Mouse (Mus musculus): ENCODE results near the gene Tars2.
"Not testable (repeated sequence)": the region's sequence is repeated elsewhere in the genome, so short reads cannot be mapped to it uniquely, and the experiment has no call there.

The Tars2 gene

DNA sequence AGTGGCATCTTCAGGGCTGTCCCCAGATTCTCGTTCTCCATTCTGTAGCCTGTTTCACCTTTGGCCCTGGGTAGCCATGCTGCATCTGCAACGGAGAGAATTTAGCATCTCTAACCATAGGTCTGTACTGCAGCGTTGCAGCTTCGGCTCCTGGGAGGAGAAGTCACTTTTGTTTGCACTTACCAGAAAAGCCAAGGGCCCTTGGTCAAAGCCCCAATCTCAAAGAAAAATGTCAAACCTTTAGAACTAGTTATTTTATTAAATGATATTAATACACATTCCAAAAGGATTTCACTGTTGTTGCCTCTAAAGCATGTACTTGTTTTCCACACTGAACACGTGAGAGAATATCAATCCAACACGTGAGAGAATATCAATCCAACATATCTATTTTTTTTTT lies at the start of gene Tars2:
Tars2 (minus strand) TSS at position 101 of the 400 bp plus-strand sequence.
- no peak for ATAC-seq (ENCODE audit: insufficient number of reproducible peaks, low FRiP score, low TSS enrichment)

- ATAC-seq (ENCODE audit: insufficient number of reproducible peaks, low FRiP score, low TSS enrichment): no peak
Measured at GRCm38 (mm10) chr3:95808384-95808783, 48.4 kb upstream of the Tars2 start.

DNA sequence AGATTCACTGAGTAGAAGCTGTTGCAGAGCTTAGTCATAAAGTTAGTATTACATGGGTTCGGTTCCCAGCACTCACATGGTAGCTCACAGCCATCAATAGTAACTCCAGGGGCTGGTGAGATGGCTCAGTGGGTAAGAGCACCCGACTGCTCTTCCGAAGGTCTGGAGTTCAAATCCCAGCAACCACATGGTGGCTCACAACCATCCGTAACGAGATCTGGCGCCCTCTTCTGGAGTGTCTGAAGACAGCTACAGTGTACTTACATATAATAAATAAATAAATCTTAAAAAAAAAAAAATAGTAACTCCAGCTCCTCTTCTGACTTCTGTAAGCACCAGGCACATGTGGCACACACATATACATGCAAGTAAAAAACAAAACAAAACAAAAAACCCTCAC lies 47.6 kb upstream of the Tars2 start:
- ATAC-seq (ENCODE audit: insufficient number of reproducible peaks, low FRiP score, low TSS enrichment): not testable (repeated sequence)

DNA sequence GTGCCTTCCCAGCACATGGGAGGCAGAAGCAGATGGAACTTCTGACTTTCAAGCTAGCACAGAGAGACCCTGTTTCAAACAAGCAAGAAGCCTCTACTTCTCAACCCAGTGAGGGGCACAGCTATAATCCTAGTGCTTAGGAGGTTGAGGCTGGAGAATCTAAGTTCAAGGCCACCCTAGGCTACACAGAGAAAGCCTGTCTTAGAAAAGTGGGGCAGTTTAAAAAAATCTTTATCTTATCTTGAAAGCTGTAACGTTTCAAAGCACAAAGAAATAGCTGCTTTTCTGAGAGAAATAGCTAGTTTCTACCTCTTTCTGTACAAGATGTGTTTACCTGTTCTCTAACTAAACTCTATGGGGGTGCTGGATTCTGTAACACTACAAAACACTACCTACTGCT lies 46.7 kb upstream of the Tars2 start:
- no peak for ATAC-seq (ENCODE audit: insufficient number of reproducible peaks, low FRiP score, low TSS enrichment)

- no peak for ATAC-seq (ENCODE audit: insufficient number of reproducible peaks, low FRiP score, low TSS enrichment)
Measured at GRCm38 (mm10) chr3:95803851-95804250, 43.8 kb upstream of the Tars2 start.

DNA sequence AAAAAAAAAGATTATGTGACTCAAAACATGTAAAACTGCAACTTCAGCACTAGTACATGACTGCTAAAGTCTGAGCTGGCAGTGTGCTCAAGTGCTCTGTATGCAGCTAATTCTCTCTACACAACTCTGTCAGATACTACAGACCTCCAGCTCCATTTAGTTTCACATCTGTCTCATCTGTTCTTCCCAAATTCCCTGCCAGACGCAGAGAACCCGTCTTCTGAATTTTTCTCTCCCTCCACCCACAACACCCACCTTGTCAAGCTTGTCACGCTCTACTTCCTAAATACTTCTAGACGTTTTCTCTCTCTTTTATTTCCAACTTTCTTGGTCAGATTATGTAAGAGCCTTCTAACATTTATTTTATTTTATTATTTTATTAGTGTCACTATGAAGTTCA lies 38.8 kb upstream of the Tars2 start:
- ATAC-seq (ENCODE audit: insufficient number of reproducible peaks, low FRiP score, low TSS enrichment): no peak

GRCm38 (mm10) chr3:95794299-95794698 lies 34.3 kb upstream of the Tars2 start:
- no peak for ATAC-seq (ENCODE audit: insufficient number of reproducible peaks, low FRiP score, low TSS enrichment)

- ATAC-seq (ENCODE audit: insufficient number of reproducible peaks, low FRiP score, low TSS enrichment): no peak
Measured at GRCm38 (mm10) chr3:95793662-95794061, 33.7 kb upstream of the Tars2 start.

- ATAC-seq (ENCODE audit: insufficient number of reproducible peaks, low FRiP score, low TSS enrichment): no peak
Measured at GRCm38 (mm10) chr3:95785501-95785900, 25.5 kb upstream of the Tars2 start.

- ATAC-seq (ENCODE audit: insufficient number of reproducible peaks, low FRiP score, low TSS enrichment): no peak
Measured at GRCm38 (mm10) chr3:95771985-95772384, 12.0 kb upstream of the Tars2 start.

DNA sequence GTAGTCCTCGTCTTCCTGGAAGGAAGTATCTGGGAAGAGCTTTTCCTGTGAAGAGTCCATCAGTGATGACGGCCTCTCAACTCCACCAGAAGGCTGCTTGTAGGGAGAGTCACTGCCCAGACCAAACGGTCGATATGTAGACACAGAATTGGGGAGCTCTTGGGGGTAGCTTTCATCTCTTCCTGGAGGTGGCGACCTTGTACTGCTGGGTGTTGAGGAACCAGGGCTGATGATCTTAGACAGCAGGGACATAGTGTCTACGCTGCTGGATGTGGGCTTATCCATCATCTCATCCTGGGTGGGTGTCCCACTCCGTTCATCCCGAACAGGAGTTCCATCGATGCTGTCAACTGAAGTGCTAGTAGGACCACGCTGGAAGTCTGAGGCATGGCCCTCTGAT lies 5.5 kb upstream of the Tars2 start:
- no peak for ATAC-seq (ENCODE audit: insufficient number of reproducible peaks, low FRiP score, low TSS enrichment)

- no peak for ATAC-seq (ENCODE audit: insufficient number of reproducible peaks, low FRiP score, low TSS enrichment)
Measured at GRCm38 (mm10) chr3:95763811-95764210, 3.8 kb upstream of the Tars2 start.

GRCm38 (mm10) chr3:95762961-95763360 lies 3.0 kb upstream of the Tars2 start:
- no peak for ATAC-seq (ENCODE audit: insufficient number of reproducible peaks, low FRiP score, low TSS enrichment)

GRCm38 (mm10) chr3:95761771-95762170 lies 1.8 kb upstream of the Tars2 start:
- ATAC-seq (ENCODE audit: insufficient number of reproducible peaks, low FRiP score, low TSS enrichment): no peak

DNA sequence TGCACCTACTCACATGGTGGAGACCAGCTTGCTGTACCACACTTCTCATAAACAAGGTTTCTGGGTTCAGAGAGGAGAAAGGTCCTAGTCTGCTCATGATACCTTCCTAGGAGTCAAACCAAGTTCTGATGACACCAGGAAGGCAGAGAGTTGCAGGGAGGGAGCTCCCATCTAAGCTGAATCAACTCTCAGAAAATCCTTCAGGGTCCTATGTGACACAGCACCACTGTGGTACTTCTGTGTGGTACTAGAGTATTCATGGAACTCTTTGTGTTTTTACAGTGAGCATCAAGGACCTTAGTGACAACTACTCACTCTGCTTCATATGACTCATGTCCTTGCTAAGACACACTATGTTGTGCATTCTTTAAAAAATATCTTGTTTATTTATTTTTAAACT lies 650 bp upstream of the Tars2 start:
- no peak for ATAC-seq (ENCODE audit: insufficient number of reproducible peaks, low FRiP score, low TSS enrichment)

DNA sequence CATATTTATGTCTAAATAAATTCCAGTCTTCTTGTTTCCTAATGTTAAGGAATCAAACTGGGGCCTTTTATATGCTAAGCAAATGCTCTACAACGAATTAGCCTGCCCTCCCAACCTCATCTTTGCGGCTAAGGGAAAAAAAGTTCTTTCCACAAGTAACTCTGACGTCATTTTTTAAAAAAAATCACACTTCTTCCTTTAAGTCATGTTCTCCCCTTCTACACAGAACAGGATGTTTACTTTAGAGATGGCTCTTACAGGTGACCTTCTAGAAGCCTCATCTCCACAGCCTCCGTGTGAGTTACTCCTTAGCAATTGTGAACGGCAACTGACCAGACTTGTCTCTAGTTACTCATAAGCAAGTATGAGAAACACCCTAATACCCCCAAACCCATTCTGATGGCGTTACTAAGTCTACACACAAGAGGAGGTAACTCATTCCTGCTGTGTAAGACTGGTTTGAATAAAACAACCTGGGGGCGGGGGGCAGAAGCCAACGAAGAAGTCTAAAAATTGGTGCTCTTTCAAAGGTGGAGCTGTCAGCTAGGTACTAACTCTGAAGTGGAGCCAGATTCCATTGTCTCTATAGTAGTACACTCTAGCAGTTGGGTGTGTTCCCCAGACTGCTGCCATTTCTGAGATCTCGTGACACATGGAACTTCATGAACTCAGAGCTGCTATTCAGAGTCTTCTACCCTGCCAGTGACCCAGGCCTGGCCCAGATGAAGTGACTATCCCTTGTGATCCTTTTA lies 1.4 kb downstream of the Tars2 start:
- ATAC-seq (ENCODE audit: insufficient number of reproducible peaks, low FRiP score, low TSS enrichment): no peak

GRCm38 (mm10) chr3:95756808-95757207 lies 3.2 kb downstream of the Tars2 start:
- no peak for ATAC-seq (ENCODE audit: insufficient number of reproducible peaks, low FRiP score, low TSS enrichment)

DNA sequence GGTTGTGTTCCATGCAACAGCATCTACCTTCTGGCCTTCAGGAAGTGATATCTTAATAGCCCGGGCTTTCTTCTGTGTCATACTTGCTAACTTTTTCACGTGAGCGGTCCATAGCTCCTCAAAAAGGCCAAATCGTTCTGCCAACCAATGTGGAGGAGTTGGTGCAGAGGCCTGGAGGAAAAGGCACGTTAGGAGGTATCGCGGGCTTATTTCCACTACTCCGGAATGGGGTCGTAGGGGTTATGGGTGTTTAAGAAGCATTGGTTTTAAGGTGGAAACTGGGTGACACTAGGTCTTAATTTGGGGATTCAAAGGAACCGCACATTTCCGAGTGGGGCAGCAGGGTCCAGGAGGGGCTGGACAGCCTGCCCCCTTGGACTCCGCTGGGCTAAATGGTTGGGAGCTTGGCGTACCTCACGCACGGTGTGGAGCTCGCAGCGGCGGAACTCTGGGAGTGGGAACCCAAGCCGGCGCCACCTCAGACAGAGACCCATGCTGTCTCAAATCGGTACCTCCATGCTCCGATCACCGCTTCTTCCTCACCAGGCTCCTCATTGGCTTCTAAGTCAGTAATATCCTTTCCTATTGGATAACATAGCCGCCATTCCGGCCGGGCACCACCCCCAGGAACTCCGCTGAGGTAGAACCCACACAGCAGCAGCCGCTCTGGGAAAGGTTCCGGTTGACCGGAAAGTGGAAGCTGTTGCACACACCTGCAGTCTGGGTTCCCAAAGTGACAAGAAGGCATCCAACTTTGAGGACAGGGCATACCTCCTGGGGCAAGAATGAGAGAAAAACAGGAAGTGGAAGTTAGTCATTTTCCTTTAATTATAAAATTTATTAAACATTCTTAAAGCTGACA lies 5.4 kb downstream of the Tars2 start:
- peak; percentile 100 for ATAC-seq (ENCODE audit: insufficient number of reproducible peaks, low FRiP score, low TSS enrichment)

- no peak for ATAC-seq (ENCODE audit: insufficient number of reproducible peaks, low FRiP score, low TSS enrichment)
Measured at GRCm38 (mm10) chr3:95752935-95753334, 7.1 kb downstream of the Tars2 start.

DNA sequence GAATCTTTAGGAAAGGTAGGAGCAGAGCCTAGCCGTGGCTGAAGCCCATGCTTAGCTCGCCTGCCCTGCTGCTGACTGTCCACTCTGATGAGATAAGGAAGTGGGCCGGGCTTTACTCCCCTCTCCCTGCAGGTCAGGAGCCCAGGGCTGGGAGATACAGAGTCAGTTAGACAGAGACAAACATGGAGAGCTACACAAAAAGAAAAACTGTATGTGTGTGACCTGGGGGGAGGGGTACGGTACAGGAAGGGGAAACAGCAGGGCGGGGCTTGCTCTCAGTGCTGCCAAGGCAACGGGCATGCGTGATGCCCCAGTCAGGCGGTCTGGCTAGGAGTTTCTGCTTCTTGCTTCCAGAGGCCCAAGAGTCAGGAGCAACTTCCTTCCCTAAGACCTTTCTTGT lies 19.6 kb downstream of the Tars2 start:
- no peak for ATAC-seq (ENCODE audit: insufficient number of reproducible peaks, low FRiP score, low TSS enrichment)

GRCm38 (mm10) chr3:95739353-95740104 lies 20.5 kb downstream of the Tars2 start, which contains the start of gene Ecm1:
TSS of gene Ecm1 (minus strand) at chr3:95739569.
- no peak for ATAC-seq (ENCODE audit: insufficient number of reproducible peaks, low FRiP score, low TSS enrichment)
